Mouse (Mus musculus) liver, postnatal 0 days (tissue): ENCODE data around the gene Gm20696.

Source experiments
- CTCF ChIP-seq: sonication (generic); IDR thresholded peaks from 2 replicates; pipeline ENCODE4 v1.5.1; 2016; ENCODE audit warnings: antibody characterized with exemption, low read depth
- EP300 ChIP-seq: IDR thresholded peaks from 2 replicates; pipeline ENCODE4 v1.6.1; 2016; ENCODE audit warnings: antibody characterized with exemption, low read depth, mild to moderate bottlenecking

DNA sequence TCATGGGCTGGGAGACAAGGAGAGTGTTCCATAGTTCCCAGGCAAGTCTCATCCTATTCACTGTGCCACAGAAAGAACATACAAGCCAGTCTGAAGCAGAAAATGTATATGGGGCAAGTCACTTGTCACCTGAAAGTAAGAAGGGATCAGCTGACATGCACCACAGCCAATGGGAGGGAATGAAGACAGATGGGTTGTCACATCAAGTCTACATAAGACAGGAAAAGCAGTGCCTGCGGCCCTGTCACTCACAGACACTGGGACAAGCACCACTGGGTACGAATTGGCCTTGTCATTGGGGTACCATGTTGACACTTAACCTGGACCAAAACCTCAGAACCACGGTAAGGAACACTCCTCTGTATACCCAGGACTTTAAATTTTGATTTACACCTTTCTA, 360.8 kb downstream of the Gm20696 start:
- TF ChIP-seq CTCF (no peak), EP300 (no peak)
